Mouse (Mus musculus): ENCODE measurements around the gene Gm21885.

DNA sequence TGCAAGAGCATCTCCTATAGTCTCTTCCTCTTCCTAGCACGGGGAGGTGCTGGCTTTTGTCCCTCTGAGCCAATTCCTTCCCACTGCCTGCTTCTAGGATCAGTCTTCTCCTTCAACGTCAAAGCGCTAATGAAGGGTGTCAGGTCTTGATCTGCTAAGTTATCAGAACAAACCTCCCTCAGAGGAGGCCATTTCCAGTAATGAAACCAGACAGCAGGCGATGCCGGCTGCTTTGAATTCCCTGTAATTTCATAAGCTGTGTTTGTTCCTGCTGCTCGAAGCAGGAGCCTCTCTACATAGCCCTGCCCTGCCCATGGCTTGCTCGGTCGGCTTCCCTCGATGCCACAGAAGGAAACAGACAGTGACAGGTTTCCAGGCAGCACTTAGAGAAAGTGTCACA is 37.3 kb upstream of the Gm21885 start:
- TF ChIP-seq CTCF (IDR thresholded peaks at IDR 0.05; ENCODE audit: low read depth, low read length), result no peak
- TF ChIP-seq POLR2A (IDR thresholded peaks at IDR 0.05; ENCODE audit: borderline replicate concordance, low read depth, low read length), result no peak

All from bone marrow macrophage, adult 2 months (primary cell).